Mouse (Mus musculus) left cerebral cortex, postnatal 4 days (tissue): Measurements from ENCODE around the gene Brix1. TPM values are rescaled to one million over a fixed set of nuclear protein-coding genes. Genes with fewer than 3 reads are reported as not detected.
"Not testable (repeated sequence)": the region's sequence is repeated elsewhere in the genome, so short reads cannot be mapped to it uniquely, and the experiment has no call there.

Experiments used
- DNase-seq: peaks from one replicate; pipeline ENCODE4 v3.0.0-alpha.2; 2022
- intact Hi-C: fragments of 180-260 bp; cut with DNase I; formaldehyde crosslinking; loops from one replicate; pipeline ENCODE4 v1.15.1; 2025
- total RNA-seq, 2 experiments: library from RNA; stranded (reverse); gene quantifications; 2 replicates each; pipeline ENCODE4 v1.2.3; 2021

The Brix1 gene
- total RNA-seq, result 10 to 100 TPM; 24.3 to 26.0 TPM

DNA sequence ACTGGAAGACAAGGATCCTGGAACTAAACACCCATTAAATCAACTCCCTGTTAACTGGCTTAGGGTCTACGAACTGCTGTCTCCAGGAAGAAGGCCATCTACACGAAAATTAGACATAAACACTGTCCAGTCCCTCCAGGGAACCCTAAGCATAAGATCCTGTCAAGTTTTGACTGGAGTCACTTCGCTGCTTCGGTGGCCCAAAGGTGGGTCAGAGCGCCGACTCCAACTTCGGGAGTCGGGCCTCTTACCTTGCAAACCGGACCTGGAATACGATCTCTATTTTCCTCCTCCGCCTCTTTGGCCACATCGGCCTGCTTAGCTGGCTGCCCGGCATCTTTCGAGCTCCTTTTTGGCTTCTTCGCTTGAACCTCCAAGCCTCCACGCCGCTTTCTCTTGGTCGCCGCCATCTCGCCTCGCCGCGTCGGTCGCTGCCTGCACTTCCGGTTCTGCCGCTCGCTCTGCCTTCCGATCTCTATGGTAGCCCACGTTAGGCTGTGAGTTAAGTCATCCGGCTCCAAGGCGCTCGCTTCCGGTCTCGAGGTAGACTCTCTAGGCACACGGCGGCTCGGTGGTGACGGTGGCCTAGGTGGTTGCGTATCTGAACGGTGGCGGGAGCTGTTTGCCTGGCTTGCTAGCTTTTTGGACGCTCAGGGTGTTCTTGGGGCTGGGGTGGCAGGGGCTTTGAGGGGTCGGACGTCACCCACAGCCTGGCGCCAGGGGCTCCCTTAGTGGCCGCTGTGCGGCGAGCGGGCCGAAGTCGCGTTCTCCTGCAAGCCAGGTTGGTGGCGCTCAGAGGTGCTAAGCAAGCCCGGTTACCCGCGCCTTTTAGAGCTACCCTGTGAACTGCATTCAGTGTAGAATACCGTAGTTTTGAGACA lies at the start of gene Brix1, which contains the start of gene Rad1:
Gene Brix1, minus strand, starts transcription at position 464 of the 881 bp plus-strand sequence.
Gene Rad1, plus strand, starts transcription at position 535 of the 881 bp plus-strand sequence.
- DNase-seq, result peak; percentile 93
- intact Hi-C loops, result no loop called here

DNA sequence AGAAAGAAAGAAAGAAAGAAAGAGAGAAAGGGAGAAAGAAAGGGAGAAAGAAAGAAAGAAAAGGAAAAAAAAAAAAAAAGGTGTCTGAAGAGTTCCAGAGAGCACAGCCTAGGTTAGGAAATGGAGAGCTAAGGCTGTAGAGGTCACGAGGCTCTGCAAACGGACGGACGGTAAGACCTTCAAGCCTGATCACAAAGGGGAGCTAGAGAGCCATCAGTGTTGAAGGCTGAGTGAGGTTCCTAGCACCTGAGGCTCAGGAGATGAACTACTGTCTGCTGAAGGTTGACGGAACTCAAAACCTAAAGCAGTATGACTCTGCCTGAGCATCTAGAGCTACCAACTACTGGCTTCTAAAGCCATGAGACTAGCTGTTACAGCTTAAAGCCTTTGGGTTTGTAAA lies 48.8 kb upstream of the Brix1 start:
- intact Hi-C loops, result no loop called here
- DNase-seq, result no peak

DNA sequence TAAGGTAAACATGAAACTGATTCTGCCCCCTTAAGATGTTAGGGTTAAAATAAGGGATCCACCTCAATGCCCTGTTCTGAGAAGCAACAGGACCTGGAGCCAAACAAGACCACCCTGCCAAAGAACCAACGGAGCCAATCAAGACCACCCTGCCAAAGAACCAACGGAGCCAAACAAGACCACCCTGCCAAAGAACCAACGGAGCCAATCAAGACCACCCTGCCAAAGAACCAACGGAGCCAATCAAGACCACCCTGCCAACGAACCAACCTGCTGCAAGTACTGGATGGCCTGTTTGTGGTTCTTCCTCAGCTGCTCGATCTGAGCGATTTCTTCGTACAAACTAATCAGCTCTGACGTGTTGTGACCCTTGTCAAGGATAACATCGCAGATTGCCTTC lies 47.6 kb upstream of the Brix1 start:
- intact Hi-C loops, result not testable (repeated sequence)
- DNase-seq, result peak; percentile 30

DNA sequence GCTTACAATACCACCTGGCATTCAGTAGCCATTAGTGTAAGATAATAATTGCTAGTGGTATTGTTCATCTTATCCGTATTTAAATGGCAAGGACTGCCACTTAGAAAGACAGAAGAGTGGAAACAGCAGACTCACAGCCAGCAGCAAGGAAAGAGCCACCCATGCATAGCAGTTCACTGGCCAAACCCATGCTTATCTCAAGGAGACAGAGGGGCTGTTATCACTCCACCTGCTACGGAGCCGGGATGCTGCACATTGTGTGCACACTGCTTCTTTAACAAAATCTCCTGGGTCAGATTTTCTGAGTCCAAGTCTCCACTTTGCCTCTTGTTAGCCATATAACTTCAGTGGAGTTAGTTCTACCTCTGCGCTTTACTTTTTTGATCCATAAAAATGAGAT lies 45.6 kb upstream of the Brix1 start:
- no peak for DNase-seq
- intact Hi-C loops, result no loop called here

DNA sequence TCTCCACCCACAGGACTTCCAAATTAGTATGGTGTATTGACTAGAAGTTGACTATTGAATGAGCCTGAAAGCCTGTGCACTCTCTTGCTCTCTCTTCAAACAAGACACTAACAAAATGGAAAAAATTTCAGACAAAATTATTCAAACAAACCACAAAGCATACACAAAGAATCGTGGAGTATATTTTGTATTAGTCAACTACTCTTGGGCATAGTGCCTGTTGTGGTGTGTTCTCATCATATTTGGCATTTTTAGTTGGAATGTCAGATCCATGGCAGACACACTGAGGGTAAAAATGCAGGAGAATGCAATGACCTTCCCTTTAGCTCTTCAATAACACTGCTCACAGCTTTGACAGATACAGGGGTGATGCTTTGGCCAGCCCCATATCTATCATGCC lies 40.1 kb upstream of the Brix1 start:
- intact Hi-C loops, result no loop called here
- no peak for DNase-seq

DNA sequence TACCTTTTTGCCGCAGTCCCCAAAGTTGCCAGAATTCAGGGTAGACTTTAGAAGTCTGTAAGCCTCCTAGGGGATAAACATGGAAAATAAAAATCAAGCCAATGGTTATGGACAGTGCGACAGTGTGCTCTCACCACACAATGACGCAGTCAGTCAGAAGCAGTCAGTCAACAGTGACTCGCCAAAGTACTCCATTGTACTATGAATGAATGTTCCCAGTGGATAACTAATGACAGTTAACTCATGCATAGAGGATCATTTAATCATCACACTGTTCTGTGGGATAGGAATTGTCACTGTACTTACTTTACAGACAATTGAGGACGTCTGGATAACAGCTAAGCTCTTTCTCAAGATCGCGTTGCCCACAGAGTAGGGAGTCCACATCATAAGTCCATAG lies 29.4 kb upstream of the Brix1 start:
- DNase-seq, result no peak
- intact Hi-C loops, result no loop called here

DNA sequence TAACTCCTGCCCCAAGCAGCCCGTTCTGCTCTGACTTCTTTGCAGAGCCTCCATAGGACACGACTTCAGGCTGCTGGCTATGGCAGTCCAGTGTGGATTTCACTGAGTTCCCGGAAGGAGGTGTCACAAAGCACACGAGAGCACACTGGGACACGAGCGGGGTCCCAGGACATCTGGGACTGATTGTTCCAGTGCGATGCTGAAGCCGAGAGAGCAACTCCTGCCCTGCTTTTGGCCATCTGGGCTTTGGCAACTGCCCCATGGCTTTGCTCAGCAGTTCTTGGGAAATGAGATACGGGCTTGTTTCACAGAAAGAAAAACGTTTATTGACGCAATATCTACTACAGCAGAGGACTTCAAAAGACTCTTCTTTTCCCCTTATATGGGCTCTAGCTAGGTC lies 20.4 kb upstream of the Brix1 start:
- intact Hi-C loops, result loop anchor here (10.0 kb wide), 1 partner anchor 209 kb away; the partner anchor contains the start of gene Rai14

DNA sequence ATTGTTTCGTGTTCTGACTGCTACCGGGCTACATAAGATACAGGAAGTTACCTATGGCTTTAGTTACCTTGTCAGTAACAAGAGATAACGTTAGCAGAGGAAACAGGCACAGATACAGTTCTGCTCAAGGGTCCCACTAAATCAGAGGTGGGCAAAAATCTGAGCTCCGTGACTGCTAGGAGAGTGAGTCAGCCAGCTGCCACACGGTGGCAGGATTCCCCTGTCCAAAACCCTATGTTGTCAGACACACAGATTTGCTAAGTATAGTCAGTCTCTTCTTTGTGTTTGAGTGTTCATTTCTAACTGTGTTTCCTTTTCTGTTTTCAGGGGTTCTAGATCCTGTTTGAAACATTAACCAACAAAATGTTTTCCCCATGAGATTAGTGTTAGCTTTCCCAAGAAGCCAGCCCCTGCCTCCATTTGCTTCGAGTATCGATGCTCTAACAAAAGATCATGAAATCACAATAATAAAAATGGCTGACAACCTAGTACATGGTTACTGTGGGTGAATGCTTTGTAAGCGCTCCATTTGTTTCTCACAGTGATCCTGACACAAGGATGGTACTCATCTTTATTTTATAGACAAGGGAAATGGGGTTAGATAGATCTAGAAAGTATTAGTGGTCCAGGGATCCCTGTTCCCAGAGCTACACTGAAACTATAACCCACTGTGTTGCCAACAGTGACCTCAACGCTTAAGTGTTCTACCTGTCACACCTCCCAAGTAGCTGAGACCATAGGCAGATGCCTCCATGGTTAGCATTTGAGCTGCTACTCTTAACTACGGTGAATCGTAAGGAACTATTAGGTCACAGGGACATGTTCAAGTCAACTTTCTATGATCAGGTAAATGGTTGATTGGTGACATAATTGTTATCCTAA lies 15.3 kb upstream of the Brix1 start:
- DNase-seq, result peak; percentile 70
- intact Hi-C loops, result loop anchor here (5.0 to 10.0 kb wide), 2 partner anchors 214 to 401 kb away; partner anchors contain the start of gene Rai14

More for the DNA sequence above, 20.4 kb upstream of the Brix1 start:
- DNase-seq, result peak; percentile 6

DNA sequence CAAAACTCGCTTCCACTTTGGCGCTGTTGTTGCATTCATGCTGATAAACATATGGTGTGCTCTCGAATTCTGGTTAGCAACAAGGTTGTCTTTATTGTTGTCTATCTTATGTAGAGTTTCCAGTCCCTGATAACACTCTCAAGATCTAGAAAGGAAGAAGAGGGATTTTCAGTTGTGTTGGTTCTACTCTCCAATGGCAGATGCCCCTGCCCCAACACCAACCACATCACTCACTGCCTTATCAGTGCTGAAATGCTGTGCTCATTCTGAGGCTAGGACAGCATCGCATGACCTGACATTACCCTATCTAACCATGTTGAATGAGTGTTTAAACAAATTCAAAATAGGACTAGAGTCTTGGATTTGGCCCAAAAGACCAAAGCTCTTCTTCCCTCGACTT lies 14.3 kb upstream of the Brix1 start:
- intact Hi-C loops, result loop anchor here (5.0 to 10.0 kb wide), 2 partner anchors 215 to 402 kb away; partner anchors contain the start of gene Rai14
- no peak for DNase-seq

DNA sequence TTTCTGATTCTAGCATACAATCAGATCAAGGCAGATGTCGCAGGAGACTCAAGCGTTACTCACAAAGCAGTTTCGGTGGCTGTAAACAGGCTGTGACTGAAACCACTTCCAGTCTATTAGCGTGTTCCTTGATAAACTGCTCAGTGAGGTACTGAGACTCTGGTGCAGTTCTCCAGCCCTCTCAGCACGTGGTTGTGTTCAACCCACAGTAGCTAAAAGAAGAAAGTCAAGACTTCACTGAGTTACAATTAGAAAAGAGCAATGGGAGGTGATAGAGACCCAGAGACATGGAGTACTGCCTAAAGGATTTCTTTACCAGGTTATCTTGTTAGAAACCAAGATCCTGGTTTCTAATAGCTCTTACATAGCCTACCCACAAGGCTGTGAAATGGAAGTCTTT lies 13.8 kb upstream of the Brix1 start:
- no peak for DNase-seq
- intact Hi-C loops, result no loop called here

DNA sequence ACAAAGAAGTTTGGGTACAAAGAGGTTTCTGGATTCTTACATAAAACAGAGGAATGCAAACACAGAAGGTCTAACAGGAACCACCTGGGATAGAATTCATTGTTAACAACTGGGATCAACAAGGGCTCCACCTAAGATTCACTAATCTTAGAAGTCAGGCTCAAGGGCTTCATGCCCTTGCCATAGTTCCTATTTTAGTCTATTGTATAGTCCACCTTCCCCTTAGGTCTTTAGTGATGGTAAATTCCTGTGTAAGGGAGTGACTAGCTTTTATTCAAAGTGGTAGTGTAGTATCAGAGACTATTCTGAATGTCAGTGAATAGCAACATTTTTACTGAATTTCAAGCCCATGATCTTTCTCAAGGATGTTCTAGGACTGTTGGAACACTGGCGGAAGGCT lies 10.9 kb upstream of the Brix1 start:
- intact Hi-C loops, DNase-seq: not testable (repeated sequence)

DNA sequence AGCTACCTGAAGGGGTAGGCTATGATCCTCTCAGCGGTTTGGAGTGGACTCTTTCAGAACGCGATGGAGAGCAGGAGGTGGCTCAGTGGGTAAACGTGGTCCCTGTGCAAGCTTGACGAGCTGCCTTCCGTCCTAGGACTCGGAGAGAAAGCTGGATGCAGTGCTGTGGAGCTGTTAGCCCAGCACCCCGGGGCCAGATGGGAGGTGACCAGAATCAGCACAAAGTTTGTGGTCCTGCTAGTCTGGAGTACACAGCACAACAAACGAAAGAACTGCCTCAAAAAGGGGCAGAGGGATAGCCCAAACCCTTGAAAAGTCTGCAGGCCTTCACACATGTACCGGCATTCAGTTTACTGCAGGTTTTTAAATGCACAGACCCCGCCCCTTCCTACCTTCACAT lies 10.2 kb upstream of the Brix1 start:
- intact Hi-C loops, result no loop called here
- no peak for DNase-seq

DNA sequence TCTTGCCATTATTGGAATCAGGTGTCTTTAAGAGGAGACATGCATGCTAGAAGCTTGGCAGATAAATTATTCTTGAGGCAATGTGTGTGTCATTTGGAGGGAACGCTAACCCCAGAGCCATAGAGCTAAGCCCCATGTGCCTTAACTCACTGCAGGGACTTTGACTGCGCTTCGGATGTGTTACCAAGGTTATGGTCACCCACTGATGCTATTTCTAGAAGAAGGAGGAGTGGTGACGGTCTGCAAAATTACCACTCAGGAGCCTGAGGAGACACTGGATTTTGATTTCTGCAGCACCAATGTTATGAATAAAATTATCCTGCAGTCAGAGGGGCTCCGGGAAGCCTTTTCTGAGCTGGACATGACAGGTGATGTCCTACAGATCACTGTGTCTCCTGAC lies 4.4 kb upstream of the Brix1 start:
- DNase-seq, result no peak
- intact Hi-C loops, result loop anchor here (5.0 kb wide), 1 partner anchor 887 kb away; no protein-coding TSS in a partner anchor

DNA sequence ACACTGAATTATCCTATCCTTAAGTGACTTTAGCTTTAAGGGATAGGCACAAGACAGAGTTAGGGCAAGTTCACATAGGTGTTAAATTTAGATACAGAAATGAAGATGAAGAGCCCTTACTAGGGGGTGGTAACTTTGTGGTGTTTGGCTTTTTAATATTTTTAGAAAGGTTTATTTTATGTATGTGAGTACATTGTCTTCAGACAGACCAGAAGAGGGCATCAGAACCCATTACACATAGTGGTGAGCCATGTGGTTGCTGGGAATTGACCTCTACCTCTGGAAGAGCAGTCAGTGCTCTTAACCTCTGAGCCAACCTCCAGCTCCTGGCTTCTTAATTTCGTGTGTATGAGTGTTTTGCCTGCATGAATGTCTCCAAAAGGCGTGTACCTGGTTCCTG lies 1.5 kb upstream of the Brix1 start:
- no peak for DNase-seq
- intact Hi-C loops, result no loop called here

DNA sequence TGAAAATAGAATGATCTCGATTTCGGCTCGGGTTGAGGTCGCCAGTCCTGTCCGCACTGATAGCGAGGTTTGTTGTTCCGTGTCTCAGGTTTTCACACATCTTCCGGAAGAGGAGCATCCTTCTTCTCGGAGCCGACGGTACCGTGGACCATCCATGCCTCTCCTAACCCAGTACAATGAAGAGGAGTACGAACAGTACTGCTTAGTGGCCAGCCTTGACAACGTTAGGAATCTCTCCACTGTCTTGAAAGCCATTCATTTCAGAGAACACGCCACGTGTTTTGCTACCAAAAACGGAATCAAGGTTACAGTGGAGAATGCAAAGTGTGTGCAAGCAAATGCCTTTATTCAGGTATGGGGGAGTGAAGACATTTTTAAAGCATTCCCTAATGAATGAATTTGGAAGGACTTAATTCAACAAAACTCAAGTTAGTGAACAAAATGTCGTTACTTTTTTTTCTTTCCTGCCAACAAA lies 655 bp upstream of the Brix1 start:
- DNase-seq, result no peak
- intact Hi-C loops, result no loop called here

DNA sequence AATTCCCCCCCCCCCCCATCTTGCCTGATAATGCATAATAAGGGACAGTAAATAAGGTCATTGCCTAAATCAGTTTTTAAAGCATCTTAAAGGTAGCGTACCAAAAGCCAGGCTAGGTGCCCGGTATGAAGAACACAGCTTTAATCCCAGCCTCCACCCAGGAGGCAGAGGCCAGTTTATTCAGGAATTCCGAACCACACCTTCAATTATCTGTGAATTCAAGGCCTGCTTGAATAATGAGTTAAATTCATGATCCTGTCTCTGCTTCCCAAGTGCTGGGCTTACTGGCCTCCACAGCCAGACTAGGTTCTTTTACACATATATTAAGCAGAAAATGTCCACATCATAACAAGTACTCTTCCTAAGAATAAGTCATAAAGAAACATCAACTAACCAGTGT lies 14.8 kb downstream of the Brix1 start:
- DNase-seq, result no peak
- intact Hi-C loops, result no loop called here

DNA sequence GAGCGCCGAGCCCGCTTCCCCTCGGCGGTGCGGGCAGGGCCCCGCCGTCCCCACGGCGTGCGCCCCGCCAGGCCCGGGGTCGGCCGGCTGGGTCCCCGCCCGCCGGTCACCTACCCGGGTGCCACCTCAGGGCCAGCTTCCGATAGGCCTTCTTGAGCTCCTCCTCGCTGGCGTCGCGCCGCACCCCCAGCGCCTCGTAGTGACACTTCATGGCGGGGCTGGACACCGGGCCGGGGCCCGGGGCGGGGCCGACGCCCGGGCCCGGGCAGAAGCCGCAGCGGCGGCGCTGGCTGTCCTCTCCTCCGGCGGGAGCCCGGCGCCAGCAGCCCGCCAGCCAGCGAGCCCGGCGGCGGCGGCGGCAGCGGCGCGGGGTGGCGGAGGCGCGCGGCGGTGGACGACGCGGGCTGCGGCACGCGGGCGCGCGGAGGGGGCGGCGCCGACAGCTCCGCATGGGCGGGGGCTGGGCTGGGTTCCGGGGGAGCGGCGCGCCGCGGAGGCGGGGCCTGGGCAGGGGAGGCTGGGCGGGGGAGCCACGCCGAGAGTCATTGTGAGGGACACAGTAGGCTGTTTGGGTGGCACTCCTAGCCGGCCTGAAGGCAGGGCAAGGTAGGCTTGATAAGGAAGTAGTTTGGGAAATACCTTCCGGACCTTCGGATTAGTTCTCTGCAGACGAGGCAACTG lies 15.5 kb downstream of the Brix1 start, which contains the start of gene Dnajc21:
Gene Dnajc21, minus strand, starts transcription at position 366 of the 681 bp plus-strand sequence.
- intact Hi-C loops, result no loop called here
- peak; percentile 87 for DNase-seq

DNA sequence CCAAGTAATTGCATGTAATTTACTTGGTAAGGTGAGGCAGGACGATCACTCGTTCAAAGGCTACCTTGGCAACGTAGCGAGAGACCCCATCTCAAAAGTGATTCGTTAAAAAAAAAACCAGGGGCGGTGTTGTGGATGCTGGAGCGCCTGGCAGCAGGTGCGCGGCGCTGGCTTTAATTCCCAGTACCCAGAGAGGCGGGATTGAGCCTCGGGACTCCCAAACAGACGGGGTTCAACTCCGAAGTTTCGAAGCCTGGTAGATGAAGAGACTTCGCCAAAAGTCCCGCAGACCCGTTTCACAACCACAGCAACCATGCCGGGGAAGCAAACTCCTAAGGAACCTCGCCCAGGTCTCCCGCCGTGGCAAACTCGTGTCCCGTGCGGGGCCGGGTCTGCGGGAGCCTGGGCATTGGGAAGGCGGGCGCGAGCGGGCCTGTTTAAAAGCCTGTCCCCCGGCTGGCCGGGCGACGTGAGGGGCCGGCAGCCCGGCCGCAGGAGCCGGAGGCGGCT lies 16.1 kb downstream of the Brix1 start:
- intact Hi-C loops, result no loop called here
- DNase-seq, result peak; percentile 36

DNA sequence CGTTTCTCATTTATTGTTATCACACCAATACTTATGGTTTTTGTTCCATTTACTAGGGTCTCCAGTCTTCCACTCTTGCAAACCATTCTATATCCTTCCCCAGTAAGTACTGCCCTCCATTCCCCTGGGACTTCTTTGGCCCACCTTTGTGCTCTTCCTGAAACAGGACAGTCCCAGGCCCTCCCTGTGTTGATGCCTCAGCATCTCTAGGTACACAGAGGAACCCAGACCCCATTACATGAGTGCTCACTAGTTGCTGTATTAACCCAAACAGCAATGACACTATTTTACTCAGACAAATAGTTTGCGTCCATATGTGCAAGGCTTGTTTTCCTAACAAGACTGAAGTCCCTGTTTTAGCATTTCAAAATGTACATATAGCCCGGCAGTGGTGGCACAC lies 17.0 kb downstream of the Brix1 start:
- intact Hi-C loops, result no loop called here
- no peak for DNase-seq

DNA sequence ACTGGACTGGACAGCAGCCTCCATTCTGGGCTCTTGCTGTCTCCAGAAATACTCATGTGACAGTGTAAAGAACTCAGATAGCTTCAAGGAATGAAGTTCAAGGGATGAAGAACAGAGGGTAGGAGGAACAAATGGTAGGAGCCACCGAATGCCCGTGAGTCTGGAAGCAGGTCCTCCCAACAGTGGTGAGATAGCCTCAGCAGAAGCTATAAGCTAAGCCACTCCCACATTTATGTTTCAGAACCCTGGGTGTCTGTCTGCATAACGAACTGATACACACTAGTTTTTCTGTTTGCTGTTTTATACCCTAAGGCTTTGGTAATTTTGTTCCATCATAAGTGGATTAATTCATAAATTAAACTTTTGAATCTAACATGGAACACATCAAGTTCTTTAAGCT lies 21.1 kb downstream of the Brix1 start:
- intact Hi-C loops, result no loop called here
- no peak for DNase-seq
